Mouse (Mus musculus) forelimb bud, embryonic 11.5 days (tissue): ENCODE measurements around the gene Agbl5.

Experiments
- DNase-seq: peaks from one replicate; pipeline ENCODE4 v3.0.0-alpha.2; 2012; ENCODE audit warnings: low read depth, low spot score

The Agbl5 gene

GRCm38 (mm10) chr5:30919831-30920614, 31.5 kb downstream of the Agbl5 start:
- no peak for DNase-seq

DNA sequence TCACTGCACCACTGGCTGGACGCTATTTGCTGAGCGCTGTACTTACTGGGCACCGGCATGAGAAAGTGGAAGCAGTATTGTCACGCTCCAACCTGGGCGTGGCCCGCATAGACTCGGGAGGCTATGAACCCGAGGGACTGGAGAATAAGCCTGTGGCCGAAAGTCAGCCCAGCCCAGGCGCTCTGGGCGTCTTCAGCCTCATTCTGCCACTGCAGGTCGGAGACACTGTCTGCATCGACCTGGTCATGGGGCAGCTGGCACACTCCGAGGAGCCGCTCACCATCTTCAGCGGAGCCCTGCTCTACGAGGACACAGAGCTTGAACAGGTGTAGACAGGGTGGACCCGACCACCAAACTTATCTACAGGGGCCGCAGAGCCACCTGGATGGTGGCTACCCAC, 32.1 kb downstream of the Agbl5 start:
- no peak for DNase-seq

DNA sequence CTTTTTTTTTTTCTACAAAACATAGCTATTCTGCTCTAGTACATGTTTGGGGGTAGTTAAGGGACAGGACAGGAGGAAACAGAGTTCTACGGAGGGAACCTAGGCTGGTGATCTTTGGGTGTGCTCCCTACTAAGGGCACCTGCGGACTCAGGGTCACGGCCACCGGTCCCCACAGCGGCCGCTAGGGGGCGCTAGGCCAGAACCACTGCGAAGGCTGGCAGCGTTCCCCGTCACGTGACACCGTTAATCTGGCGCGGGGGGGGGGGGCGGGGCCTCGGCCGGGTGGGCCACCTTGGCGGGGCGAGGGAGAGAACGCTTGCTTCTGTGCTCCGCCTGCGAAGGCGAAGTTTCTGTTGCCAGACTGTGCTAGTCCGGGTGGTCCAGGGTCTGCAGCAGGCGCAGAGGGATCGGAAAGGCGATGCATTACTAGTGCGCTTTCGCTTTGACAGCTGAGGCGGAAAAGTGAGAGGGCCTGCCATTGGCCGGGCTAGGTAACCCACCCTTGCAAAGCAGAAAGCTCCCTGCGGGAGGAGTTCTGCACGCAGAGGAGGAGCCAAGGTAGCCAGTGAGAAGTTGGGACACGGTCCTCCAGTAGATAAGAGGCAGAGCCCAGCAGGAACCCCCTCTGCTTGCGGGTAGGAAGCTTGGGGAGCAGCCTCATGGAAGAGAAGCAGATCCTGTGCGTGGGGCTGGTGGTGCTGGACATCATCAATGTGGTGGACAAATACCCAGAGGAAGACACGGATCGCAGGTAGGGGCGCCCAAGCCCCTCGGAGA, 33.0 kb downstream of the Agbl5 start, which contains the start of gene Khk:
Khk (plus strand) TSS at position 176 of the 778 bp plus-strand sequence.
- DNase-seq = peak; percentile 92

DNA sequence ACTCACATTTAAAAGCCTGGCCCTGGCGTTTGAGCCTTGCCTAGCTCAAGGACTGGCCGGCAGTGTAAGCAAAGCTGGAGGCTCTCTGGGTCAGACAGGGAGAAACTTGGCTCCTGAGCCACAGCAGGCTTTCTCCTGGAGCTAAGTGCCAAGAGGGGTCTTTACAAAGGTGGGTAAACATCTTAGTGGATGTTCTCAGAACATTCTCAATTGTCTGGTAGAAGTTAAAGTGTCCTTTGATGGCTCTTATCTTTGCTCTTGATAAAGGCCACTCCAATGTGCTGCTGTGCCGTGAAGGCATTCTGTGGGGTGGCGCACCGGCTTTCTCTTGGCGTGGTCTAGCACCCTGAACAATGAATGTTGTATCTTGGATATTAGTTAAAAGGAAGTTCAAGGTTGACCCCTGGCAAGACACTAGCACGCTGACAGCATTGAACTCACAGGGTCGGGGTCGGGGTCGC, 34.1 kb downstream of the Agbl5 start:
- no peak for DNase-seq

- DNase-seq = no peak
Measured at GRCm38 (mm10) chr5:30923119-30923518, 34.6 kb downstream of the Agbl5 start.

GRCm38 (mm10) chr5:30924614-30925013, 36.1 kb downstream of the Agbl5 start:
- no peak for DNase-seq

DNA sequence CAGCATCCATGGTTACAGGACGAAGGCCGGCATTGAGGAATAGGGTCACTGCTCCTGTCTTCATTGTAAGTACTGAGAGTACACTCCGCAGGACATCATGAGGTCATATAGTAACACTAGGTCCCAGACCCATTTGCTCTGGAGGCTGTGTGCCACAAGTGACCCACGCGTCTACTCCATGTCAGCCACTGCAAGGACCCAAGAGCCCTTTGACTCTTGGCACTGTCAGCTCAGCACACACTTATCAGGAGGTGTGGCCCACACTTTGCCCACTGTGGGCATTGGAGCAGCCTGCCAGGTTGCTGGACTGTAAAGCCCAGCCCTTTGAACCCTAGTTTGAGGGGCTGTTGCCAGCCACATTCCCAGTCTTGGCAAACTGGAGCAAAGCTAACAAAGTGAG, 36.7 kb downstream of the Agbl5 start:
- DNase-seq = no peak

- no peak for DNase-seq
Measured at GRCm38 (mm10) chr5:30926073-30926472, 37.6 kb downstream of the Agbl5 start.

DNA sequence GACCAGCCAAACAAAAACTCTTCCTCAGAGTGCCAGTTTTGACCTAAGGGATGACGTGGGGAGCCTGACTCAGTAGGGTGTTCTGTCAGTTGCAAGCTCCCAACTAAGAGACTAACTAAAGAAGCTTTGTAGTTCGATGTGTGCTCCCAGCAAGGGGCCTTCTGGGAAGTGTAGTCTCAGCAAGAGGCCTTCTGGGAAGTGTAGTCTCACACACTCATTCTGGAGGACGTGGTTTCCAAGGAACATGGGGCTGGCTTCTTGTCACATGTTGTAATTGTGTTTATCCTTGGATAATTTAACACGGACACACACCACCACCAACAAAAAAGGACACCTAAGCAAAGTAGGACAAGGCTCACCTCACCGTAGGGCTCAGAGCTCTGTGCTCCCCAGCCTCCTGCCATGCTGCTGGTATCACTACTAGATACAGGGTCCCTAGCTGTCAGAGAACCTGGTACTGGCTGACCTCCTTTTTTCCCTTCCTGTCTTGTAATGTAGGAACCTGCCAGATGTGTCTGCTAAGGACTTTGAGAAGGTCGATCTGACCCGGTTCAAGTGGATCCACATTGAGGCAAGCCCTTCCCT, 39.5 kb downstream of the Agbl5 start:
- DNase-seq = no peak

DNA sequence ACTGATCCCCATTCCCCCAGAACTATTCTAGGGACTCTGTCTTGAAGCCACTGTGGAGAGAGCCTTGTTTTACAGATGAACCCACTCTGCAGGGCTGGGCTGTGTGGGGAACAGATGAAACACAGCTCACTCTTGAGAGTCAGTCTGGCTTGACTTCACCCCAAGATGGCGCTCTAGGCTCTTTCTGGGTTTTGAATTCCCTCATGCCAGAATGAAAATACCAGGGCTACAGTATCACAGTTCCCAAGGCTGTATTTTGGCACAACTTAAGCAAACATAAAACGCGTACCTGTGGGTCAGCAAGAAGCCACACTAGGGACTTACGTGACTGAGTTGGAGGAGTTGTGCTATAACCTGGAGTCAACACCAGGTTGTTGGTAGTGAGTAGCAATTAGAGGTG, 41.6 kb downstream of the Agbl5 start:
- no peak for DNase-seq

DNA sequence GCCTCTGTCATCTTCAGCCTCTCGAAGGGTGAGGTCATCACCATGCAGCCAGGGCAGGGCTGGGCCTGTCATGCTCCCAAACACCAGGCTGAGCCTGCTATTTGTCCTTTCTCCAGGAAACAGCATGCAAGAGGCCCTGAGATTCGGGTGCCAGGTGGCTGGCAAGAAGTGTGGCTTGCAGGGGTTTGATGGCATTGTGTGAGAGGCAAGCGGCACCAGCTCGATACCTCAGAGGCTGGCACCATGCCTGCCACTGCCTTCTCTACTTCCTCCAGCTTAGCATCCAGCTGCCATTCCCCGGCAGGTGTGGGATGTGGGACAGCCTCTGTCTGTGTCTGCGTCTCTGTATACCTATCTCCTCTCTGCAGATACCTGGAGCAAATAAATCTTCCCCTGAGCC, 42.4 kb downstream of the Agbl5 start:
- DNase-seq = no peak

DNA sequence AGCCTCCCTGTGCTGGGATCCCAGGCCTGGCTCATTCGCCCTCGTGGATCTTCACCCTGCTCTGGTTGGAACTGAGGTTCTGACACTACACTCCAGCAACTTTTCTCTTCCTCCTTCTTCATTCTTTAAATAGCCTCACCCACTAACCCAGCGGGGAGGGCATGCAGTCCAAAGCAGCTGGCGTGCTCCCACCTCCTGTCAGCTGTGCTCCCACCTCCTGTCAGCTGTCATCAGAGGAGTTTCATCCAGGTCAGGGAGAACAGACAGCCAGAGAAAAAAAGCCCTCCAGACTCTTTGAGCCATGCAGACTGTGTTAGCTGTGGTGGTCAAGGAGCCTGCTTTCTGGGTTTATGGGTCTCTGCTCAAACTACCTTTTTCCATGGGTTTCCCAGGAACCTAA, 42.9 kb downstream of the Agbl5 start:
- no peak for DNase-seq

DNA sequence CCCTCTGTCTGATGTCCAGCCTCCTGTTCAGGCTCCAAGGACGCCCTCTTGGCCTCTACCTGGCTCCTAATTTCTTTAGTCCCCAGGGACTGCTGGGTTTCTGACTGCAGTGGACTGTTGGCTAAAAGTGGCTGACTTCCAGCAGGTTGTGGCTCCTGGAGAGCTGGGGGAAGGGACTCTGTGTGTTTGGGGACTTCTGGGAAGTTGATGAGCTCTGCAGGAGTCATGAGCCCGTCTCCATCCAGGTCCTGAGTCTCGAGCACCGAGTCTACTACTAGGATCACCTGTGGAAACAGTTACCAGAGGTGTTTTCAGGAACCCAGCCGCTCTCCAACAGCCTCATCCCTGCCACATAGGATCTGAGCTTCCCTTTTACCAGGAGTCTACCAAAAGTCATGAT, 45.2 kb downstream of the Agbl5 start:
- no peak for DNase-seq

DNA sequence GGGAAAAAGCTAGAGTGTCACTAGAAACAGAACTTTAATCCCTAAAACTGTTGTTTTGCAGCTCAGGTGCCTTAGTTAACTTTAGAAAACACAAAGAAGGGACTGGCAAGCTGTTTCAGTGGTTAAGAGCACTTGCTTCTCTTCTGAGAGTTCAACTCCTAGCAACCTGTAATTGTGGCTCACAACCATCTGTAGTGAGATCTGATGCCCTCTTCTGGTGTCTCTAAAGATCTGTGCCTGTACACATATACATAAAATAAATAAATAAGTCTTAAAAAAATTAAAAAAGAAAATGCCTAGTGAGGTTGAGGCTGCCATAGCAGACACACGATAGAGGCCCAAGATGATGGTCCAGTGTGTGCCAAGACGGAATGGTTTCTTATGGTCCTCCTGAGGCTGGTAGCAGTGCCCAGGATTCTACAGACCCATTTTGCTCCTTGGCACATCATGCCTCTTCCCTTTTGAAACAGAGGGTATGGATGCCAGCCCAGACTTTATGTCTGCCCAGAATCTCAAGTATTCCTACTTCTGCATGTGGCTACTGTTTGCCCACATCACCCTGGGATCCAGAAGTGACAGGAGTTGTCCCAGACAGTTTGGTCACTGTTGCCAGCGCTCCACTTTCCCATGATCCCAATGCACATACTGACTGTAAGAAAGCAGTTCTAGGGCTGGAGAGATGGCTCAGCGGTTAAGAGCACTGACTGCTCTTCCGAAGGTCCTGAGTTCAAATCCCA, 46.4 kb downstream of the Agbl5 start:
- DNase-seq = no peak

GRCm38 (mm10) chr5:30943004-30943403, 54.5 kb downstream of the Agbl5 start:
- DNase-seq = no peak

GRCm38 (mm10) chr5:30944344-30944743, 55.9 kb downstream of the Agbl5 start:
- no peak for DNase-seq

GRCm38 (mm10) chr5:30944956-30945781, 56.7 kb downstream of the Agbl5 start, which contains the start of gene Cgref1:
Gene Cgref1 (minus strand): TSS chr5:30945591.
- no peak for DNase-seq

GRCm38 (mm10) chr5:30948620-30949019, 60.1 kb downstream of the Agbl5 start:
- no peak for DNase-seq

GRCm38 (mm10) chr5:30949654-30950326, 61.3 kb downstream of the Agbl5 start:
- peak; percentile 86 for DNase-seq

- DNase-seq = no peak
Measured at GRCm38 (mm10) chr5:30950451-30950850, 62.0 kb downstream of the Agbl5 start.
